Mouse (Mus musculus) heart, postnatal 0 days (tissue): ENCODE measurements at regions not wholly inside any gene's neighbourhood (a gene's known extent, or its start where the extent isn't known, plus 50 kb on each side); places are given as distances from the start of the nearest gene placed in this dataset.

ENCODE experiments used
- CTCF ChIP-seq: IDR thresholded peaks from 2 replicates; pipeline ENCODE4 v1.5.1; 2016; ENCODE audit warnings: antibody characterized with exemption, control low read depth, low read depth
- EP300 ChIP-seq: IDR thresholded peaks from 2 replicates; pipeline ENCODE4 v1.6.1; 2016; ENCODE audit warnings: antibody characterized with exemption, low read depth

GRCm38 (mm10) chr10:45886636-45887035 lies 309.0 kb downstream of the Hace1 start:
- TF ChIP-seq CTCF, result no peak
- no peak for TF ChIP-seq EP300
